Mouse (Mus musculus): ENCODE measurements at regions not wholly inside any gene's neighbourhood (a gene's known extent, or its start where the extent isn't known, plus 50 kb on each side); places are given as distances from the start of the nearest gene placed in this dataset.

GRCm38 (mm10) chr3:147532196-147532595 is 680.0 kb downstream of the Ttll7 start:
- DNase-seq (ENCODE audit: low spot score in 2 of 2): no peak
- intact Hi-C loops (cut with DNase I): no loop called here

GRCm38 (mm10) chr3:147531608-147532180 is 679.5 kb downstream of the Ttll7 start:
- no peak for DNase-seq (ENCODE audit: low spot score in 2 of 2)
- intact Hi-C loops (cut with DNase I): no loop called here

All from left cerebral cortex, postnatal 36 days (tissue).